Mouse (Mus musculus) adrenal gland, adult 2 months (tissue): ENCODE results near the gene Slf2. TPM values are rescaled to one million over a fixed set of nuclear protein-coding genes. Genes with fewer than 3 reads are reported as not detected.

Source experiments
- DNase-seq: peaks from one replicate; pipeline ENCODE4 v3.0.0; 2021
- polyA plus RNA-seq: library from polyadenylated mRNA; depleted of rRNA; stranded (reverse); fragments of >200 nt; gene quantifications from 2 replicates; pipeline ENCODE4 v1.2.3, GENCODE M21; 2012
- total RNA-seq, 2 experiments: library from RNA; stranded (reverse); gene quantifications; 2 replicates each; pipeline ENCODE4 v1.2.3; 2021

Slf2 gene
- total and polyA plus RNA-seq, 3 experiments, result 19.6 to 54.9 (median 21.4) TPM

DNA sequence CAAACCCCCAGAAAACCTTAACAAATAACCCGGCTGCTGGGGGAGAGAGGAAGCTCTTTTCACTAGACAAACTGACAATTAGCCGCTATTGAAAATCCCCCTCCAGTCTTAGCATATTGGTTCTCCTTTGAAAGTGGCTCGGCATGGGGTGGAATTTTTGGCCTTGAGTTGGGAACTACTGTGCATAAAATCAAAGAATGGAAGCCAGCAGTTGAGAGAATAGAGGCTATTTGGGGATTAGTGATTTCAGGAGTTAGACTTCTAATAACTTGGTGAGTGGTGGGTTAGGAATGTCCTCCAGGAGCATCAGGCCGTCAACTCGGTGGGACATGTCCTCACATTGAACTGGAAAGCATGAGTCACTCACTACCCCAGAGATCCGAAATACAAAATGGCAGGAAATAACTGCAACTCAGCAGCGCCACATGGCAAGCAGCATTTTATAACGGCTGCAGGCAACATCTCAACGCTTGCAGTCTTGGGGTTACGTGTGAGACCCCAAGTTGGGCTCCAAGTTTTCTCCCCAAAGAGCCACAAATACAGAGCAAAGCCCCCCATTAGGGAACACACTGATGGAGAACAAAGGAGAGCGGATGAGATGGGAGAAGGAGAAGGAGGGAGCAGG, 22.0 kb upstream of the Slf2 start:
- DNase-seq, result no peak

DNA sequence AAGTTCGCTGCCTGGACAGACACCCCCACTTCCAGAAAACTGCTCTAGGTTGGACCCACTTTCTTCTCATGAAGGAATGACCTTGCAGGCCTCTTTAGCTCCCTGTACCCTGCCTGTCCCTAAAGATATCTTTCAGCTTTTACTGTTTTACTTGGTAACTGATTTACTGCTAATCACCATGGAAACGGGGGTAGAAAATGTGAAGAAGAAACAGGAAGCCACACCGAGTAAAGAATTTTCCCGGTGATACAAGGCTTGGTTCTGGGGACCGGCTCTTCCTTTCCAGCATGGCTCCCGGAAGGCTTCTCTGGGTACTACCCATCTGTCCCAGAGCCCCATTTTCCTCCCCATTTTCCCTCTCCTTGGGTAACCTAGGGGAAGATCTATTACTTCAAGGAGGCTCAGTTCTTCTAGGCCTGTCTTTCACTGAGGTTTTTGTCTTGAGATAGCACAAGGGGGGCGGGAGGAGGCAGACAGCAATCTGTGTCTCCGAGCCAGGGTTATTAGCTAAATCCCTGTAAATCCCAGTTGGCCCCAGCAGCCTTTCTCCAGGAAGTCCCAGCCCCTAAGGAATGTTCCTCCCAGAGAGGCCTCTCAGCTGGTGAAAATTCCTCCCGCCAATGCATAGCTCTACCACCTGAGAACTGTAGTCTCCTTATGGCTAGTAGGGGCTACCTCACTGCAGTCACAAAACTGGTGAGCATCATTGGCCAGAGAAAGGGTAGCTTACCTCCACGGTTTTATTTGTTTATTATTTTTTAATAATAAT, 16.3 kb upstream of the Slf2 start:
- no peak for DNase-seq

DNA sequence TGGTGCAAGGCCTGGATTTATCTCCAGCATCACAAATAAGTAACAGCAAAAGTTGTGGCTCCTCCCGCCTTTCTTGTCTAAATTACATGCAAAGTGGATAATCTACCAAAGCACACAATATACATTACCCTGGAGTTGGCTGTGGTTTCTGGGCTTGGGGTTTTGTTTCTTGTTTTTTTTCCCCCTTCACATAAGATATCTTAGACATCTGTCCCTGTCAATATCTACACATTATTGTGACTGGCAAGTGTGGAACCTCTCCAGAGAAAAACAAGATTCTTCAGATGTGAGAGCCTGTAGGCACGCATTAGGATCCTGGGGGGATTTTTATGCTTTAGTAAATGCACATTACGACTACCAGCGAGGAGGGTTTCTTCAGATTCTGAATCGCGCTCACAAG, 12.8 kb upstream of the Slf2 start:
- no peak for DNase-seq

- DNase-seq, result no peak
These were observed 9.3 kb upstream of the Slf2 start for GRCm38 (mm10) chr19:44921466-44922139.

- DNase-seq, result no peak
These were observed 8.4 kb upstream of the Slf2 start for GRCm38 (mm10) chr19:44922521-44922920.

- no peak for DNase-seq
These were observed 6.3 kb upstream of the Slf2 start for GRCm38 (mm10) chr19:44924699-44925098.

DNA sequence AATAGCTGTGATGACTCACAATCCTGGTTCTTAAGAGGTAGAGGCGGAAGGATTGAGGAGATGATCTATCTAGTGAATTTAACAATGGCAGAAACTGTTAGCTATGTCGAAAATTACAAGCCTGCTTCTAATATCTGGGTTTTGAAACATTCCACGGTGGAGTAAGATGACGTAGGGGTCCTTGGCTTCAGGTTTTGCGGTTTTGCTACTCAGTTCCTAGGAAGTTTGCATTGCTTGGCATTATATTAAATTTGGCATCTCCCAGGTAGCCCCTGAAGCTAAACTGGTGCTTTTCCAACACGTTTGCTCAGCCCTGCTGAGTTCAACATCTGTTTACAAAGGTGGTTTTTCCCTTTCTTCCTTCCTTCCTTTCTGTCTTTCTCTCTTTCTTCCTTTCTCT, 4.2 kb upstream of the Slf2 start:
- DNase-seq, result no peak

DNA sequence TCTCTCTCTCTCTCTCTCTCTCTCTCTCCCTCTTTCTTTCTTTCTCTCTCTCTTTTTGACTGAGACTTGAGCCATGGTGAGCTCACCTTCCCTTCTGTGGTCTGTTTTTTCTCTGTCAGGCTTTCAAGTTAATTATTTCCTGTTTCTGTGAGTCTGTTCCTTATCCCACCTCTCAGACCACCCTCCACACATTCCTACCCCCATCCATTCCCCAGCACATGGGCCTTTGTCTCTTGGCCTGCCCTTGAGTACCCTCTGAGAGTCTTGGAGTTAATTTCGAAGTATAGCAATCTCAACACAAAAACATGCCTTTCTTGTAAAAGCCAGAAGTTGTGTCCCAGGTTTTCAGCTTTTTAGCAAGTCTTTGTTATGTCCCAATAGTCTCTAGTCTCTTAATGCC, 3.7 kb upstream of the Slf2 start:
- DNase-seq, result no peak

- no peak for DNase-seq
These were observed 2.8 kb upstream of the Slf2 start for GRCm38 (mm10) chr19:44928185-44928584.

- DNase-seq, result no peak
These were observed 1.7 kb upstream of the Slf2 start for GRCm38 (mm10) chr19:44929251-44929650.

- no peak for DNase-seq
These were observed 1.3 kb upstream of the Slf2 start for GRCm38 (mm10) chr19:44929663-44930062.

GRCm38 (mm10) chr19:44930122-44930521, 829 bp upstream of the Slf2 start:
- no peak for DNase-seq

GRCm38 (mm10) chr19:44931454-44931759, 456 bp downstream of the Slf2 start:
- peak; percentile 90 for DNase-seq

DNA sequence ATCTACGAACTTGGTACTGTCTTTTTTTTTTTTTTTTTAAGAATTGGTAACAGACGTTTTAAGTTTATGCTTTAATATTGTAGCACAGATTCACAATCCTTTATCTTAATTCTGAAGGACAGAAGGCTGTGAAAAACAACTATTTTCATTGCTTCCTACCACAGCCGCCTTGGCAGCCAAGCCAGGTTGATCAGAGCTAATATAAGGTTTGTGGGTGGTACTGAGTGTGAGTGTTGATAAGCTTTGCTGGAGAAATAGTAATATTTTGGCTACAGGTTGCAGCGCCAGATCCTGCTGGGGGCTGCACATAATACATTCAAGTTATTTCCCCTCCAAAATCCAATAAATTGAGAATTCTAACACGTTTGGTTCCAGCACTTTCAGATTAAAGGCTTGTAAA, 1.1 kb downstream of the Slf2 start:
- no peak for DNase-seq

GRCm38 (mm10) chr19:44933136-44933535, 2.2 kb downstream of the Slf2 start:
- DNase-seq, result no peak

- DNase-seq, result no peak
These were observed 28.7 kb downstream of the Slf2 start for GRCm38 (mm10) chr19:44959633-44960032.

GRCm38 (mm10) chr19:44965978-44966377, 35.0 kb downstream of the Slf2 start:
- no peak for DNase-seq

DNA sequence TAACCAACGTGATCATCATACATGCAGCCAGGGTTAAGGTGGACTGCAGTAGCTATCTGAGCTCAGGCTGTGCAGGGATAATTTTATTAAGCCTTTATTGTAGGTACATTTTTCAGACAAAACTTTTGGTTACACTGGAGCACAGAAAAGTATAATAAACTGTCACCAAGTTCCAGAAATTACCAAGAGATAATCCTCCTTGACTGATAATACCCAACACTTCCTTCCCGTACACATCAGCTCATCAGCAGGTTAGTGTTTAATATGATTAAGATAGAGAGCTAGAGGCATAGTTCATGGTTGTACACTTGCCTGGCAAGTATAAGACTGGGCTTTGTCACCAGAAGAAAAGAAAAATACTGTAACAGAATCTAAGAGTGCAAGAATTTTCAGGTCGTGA, 37.4 kb downstream of the Slf2 start:
- DNase-seq, result no peak

DNA sequence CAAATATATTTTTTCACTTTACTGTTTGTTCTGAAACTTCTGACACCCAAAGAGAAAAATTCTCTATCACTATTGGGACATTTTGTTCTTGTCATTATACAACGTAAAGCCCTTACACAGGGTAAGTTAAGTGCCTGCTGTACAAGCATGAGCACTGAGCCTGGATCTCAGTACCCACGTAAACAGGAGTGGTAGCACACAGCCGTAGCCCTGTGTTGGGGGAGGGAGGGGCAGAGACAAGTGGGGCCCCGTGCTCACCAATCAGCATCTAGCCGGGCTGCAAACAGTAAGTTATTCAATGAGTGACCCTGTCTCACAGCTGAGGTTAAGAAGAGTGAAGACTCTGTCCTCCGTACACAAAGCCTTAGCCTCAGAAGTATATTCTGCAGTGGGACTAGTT, 45.7 kb downstream of the Slf2 start:
- DNase-seq, result no peak

- DNase-seq, result no peak
These were observed 46.2 kb downstream of the Slf2 start for GRCm38 (mm10) chr19:44977148-44977547.

GRCm38 (mm10) chr19:44980787-44981186, 49.8 kb downstream of the Slf2 start:
- no peak for DNase-seq

GRCm38 (mm10) chr19:44982477-44983115, 51.6 kb downstream of the Slf2 start:
- DNase-seq, result no peak

DNA sequence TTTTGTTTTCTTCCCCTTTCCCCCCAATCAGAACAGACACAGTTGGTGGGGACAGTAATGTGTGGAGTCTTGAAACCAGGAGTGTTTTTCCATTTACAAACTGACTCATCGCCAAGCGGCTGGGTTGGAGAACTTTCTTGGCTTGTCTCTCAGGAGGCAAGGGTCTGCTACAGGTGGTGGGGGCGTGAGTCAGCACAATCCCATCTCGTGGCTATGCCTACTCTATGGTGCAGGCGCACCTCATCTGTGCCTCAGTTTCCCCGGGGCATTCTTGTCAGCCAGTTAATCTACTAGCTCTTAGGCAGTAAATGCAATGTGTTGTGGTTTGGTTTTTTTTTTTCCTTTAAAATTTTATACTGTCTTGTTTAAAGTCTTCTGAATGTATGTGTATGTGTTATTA, 52.4 kb downstream of the Slf2 start:
- DNase-seq, result no peak
